Mouse (Mus musculus) heart, adult 2 months (tissue): ENCODE measurements around the gene Aen.

Experiments used
- CTCF ChIP-seq: fragments of 200-600 bp; IDR thresholded peaks from 2 replicates; pipeline ENCODE4 v1.8.1; 2022; ENCODE audit warnings: antibody characterized with exemption, mild to moderate bottlenecking, moderate library complexity
- POLR2A ChIP-seq: fragments of 200-500 bp; IDR thresholded peaks from 2 replicates; pipeline ENCODE4 v1.6.1; 2011; ENCODE audit warnings: mild to moderate bottlenecking, low read depth, low read length, control low read depth; ENCODE audit not compliant: insufficient read depth

- no peak for TF ChIP-seq CTCF
- TF ChIP-seq POLR2A, result no peak
These were observed 18.8 kb downstream of the Aen start for GRCm38 (mm10) chr7:78914545-78914845.
